ENCODE assay signal across 9 mouse cellular contexts in genomic region chr13:89743201-89743600, GRCm38 (mm10). TPM values are rescaled to one million over a fixed set of nuclear protein-coding genes. Genes with fewer than 3 reads are reported as not detected.
DNase-seq lines count a peak whose midpoint lies in the region; ATAC-seq and TF ChIP-seq lines count a peak whose summit lies in the region.
"Had no signal": no experiment of that assay in that cellular context is flagged by ENCODE, and none has a peak within 500 bp of the region (broad histone marks: within the 10 kb centered on the region; RNA-seq: fewer than 3 reads in every experiment).

No protein-coding gene starts in this region.

- no peak overlapping the region for H3K4me3 ChIP-seq in lung, postnatal 0 days (ENCODE audit: low read depth, low read length)
- H3K4me3 ChIP-seq in forebrain, embryonic 16.5 days (replicated peaks; ENCODE audit: low read length) = peak overlapping the region; percentile 62
- no peak overlapping the region for H3K4me3 ChIP-seq in liver, embryonic 12.5 days

- DNase-seq in lung, postnatal 0 days (ENCODE audit: low spot score) = no peak
- DNase-seq in lung, adult 18-20 months = no peak
- DNase-seq in left cerebral cortex, adult 8-10 months (ENCODE audit: low spot score in 2 of 2) = no peak
- no peak for DNase-seq in spleen, postnatal 36 days (ENCODE audit: low spot score in 2 of 2)
- DNase-seq in ovary, postnatal 10 days (ENCODE audit: low spot score) = no peak
- DNase-seq: kidney, postnatal 36 days; lung, postnatal 4 days had no signal

- TF ChIP-seq EP300 in lung, postnatal 0 days (IDR thresholded peaks at IDR 0.05) = no peak

- H3K36me3 ChIP-seq in lung, postnatal 0 days (ENCODE audit: insufficient read depth, low read length) = no peaks in the 10 kb centered on the region
- no peaks in the 10 kb centered on the region for H3K36me3 ChIP-seq in forebrain, embryonic 16.5 days (ENCODE audit: control insufficient read depth, insufficient read depth)
- no peaks in the 10 kb centered on the region for H3K36me3 ChIP-seq in liver, embryonic 12.5 days

- no peaks in the 10 kb centered on the region for H3K27me3 ChIP-seq in lung, postnatal 0 days (replicated peaks; ENCODE audit: insufficient read depth, low read length)
- H3K27me3 ChIP-seq in forebrain, embryonic 16.5 days (replicated peaks; ENCODE audit: control insufficient read depth, insufficient read depth, low read length) = 0 out of 2 replicates have a peak, but pooled peaks cover 4% of the 10 kb centered on the region
- peaks cover 49% of the 10 kb centered on the region for H3K27me3 ChIP-seq in liver, embryonic 12.5 days (replicated peaks)

- H3K4me1 ChIP-seq in lung, postnatal 0 days (ENCODE audit: insufficient read depth, low read depth, low read length) = peaks cover 3% of the 10 kb centered on the region; the same call in 1 of the 2 replicates
- peaks cover 17% of the 10 kb centered on the region for H3K4me1 ChIP-seq in forebrain, embryonic 16.5 days (replicated peaks; ENCODE audit: control insufficient read depth, insufficient read depth, low read length)
- peaks cover 20% of the 10 kb centered on the region for H3K4me1 ChIP-seq in liver, embryonic 12.5 days

- no peak overlapping the region for H3K9ac ChIP-seq in lung, postnatal 0 days (replicated peaks; ENCODE audit: low read depth)
- H3K9ac ChIP-seq in forebrain, embryonic 16.5 days (replicated peaks; ENCODE audit: low read depth, low read length) = peak overlapping the region; percentile 71
- no peak overlapping the region for H3K9ac ChIP-seq in liver, embryonic 12.5 days

- H3K27ac ChIP-seq in lung, postnatal 0 days (ENCODE audit: low read length) = no peak overlapping the region
- no peak overlapping the region for H3K27ac ChIP-seq in forebrain, embryonic 16.5 days (ENCODE audit: low read length)
- H3K27ac ChIP-seq in liver, embryonic 12.5 days = no peak overlapping the region

- no peak for ATAC-seq in lung, postnatal 0 days
- ATAC-seq in forebrain, embryonic 16.5 days = no peak
- no peak for ATAC-seq in liver, embryonic 12.5 days

- TF ChIP-seq CTCF in lung, postnatal 0 days (IDR thresholded peaks at IDR 0.05) = no peak

- 31% methylated on average over 8 of the region's 8 CpGs for WGBS in lung, postnatal 0 days
- WGBS in forebrain, embryonic 16.5 days = 11% methylated on average over 8 of the region's 8 CpGs
- WGBS in liver, embryonic 12.5 days (ENCODE audit: insufficient replicate concordance) = 27% methylated on average over 8 of the region's 8 CpGs

- no peaks in the 10 kb centered on the region for H3K9me3 ChIP-seq in lung, postnatal 0 days (ENCODE audit: low read length)
- H3K9me3 ChIP-seq in forebrain, embryonic 16.5 days (ENCODE audit: control insufficient read depth, low read length) = no peaks in the 10 kb centered on the region
- H3K9me3 ChIP-seq in liver, embryonic 12.5 days (replicated peaks) = no peaks in the 10 kb centered on the region

- peak overlapping the region; percentile 91; the same call in 1 of the 2 replicates for H3K4me2 ChIP-seq in lung, postnatal 0 days (replicated peaks; ENCODE audit: low read depth, low read length)
- peak overlapping the region; percentile 96 for H3K4me2 ChIP-seq in forebrain, embryonic 16.5 days (ENCODE audit: low read length)
- H3K4me2 ChIP-seq in liver, embryonic 12.5 days = 0 out of 2 replicates have a peak overlapping the region, but pooled peaks have one; percentile 89

RNA-seq across cellular contexts. Expression of gene Vcan, which starts 0.9 kb away (rescaled TPM):
- 12.1 and 12.3 TPM in 2 replicates for polyA plus RNA-seq in lung, postnatal 0 days (2015; fragmentation: Nextera tagmentation; extraction: Ambion mirVana)
- polyA plus RNA-seq in forebrain, embryonic 16.5 days (2015; fragmentation: Nextera tagmentation; extraction: Ambion mirVana) = 52.6 and 54.8 TPM in 2 replicates
- polyA plus RNA-seq in liver, embryonic 12.5 days (2016; fragmentation: Nextera tagmentation; extraction: Ambion mirVana) = 2.9 and 4.6 TPM in 2 replicates
- total RNA-seq in left cerebral cortex, adult 8-10 months (2022) = 10 to 100 TPM; 13.6 to 16.1 (median 14.6) TPM
